Mouse (Mus musculus) ES-E14 (cell line): ENCODE measurements around the gene Sertad1. TPM values are rescaled to one million over a fixed set of nuclear protein-coding genes. Genes with fewer than 3 reads are reported as not detected.

ENCODE experiments used
- DNase-seq: peaks from one replicate; pipeline ENCODE4 v3.0.0-alpha.2; 2013; ENCODE audit warnings: low read depth, low spot score
- H3K27ac ChIP-seq: 2 replicates; pipeline ENCODE4 v1.5.1; 2012; ENCODE audit warnings: low read depth, mild to moderate bottlenecking, low read length, moderate library complexity, mixed read lengths; ENCODE audit not compliant: poor library complexity, insufficient read depth, severe bottlenecking
- H3K36me3 ChIP-seq: 2 replicates; pipeline ENCODE4 v1.6.1; 2012; ENCODE audit warnings: mild to moderate bottlenecking, low read length, moderate library complexity, mixed read lengths; ENCODE audit not compliant: control insufficient read depth, poor library complexity, insufficient read depth, severe bottlenecking
- H3K4me1 ChIP-seq, 2 experiments: fragments of 150-350 bp in 1 of 2; sonication (generic) in 1 of 2; 2 replicates each; pipeline ENCODE4 v1.6.1; 2012; ENCODE audit warnings: low read length in 2 of 2, mild to moderate bottlenecking in 1 of 2, mixed read lengths in 1 of 2; ENCODE audit not compliant: control insufficient read depth in 2 of 2, insufficient read depth in 2 of 2, poor library complexity in 1 of 2
- H3K4me3 ChIP-seq, 2 experiments: fragments of 150-350 bp in 1 of 2; sonication (generic) in 1 of 2; 2 replicates each; pipeline ENCODE4 v1.5.1; 2012; ENCODE audit warnings: low read length in 2 of 2, low read depth in 1 of 2, mild to moderate bottlenecking in 1 of 2, mixed read lengths in 1 of 2; ENCODE audit not compliant: insufficient read depth in 1 of 2, poor library complexity in 1 of 2, severe bottlenecking in 1 of 2
- H3K9ac ChIP-seq: 2 replicates; pipeline ENCODE4 v1.6.1; 2012; ENCODE audit warnings: low read depth, mild to moderate bottlenecking, low read length, mixed read lengths; ENCODE audit not compliant: poor library complexity, insufficient read depth, severe bottlenecking
- H3K9me3 ChIP-seq: fragments of 150-350 bp; sonication (generic); 2 replicates; pipeline ENCODE4 v1.6.1; 2012; ENCODE audit warnings: low read depth, mild to moderate bottlenecking, low read length; ENCODE audit not compliant: control insufficient read depth, insufficient read depth
- CHD2 ChIP-seq: IDR thresholded peaks from 2 replicates; pipeline ENCODE4 v1.6.1; 2014; ENCODE audit warnings: mild to moderate bottlenecking, low read depth, low read length, inconsistent platforms
- HCFC1 ChIP-seq: IDR thresholded peaks from 2 replicates; pipeline ENCODE4 v1.6.1; 2012; ENCODE audit warnings: low read length, inconsistent platforms, borderline replicate concordance; ENCODE audit not compliant: insufficient read depth
- MAFK ChIP-seq: IDR thresholded peaks from 2 replicates; pipeline ENCODE4 v1.6.1; 2014; ENCODE audit warnings: mild to moderate bottlenecking, low read depth, low read length, inconsistent platforms; ENCODE audit not compliant: insufficient read depth
- ZC3H11A ChIP-seq: IDR thresholded peaks from 2 replicates; pipeline ENCODE4 v1.6.1; 2012; ENCODE audit warnings: low read depth, mild to moderate bottlenecking, inconsistent platforms, low read length, borderline replicate concordance
- ZNF384 ChIP-seq: IDR thresholded peaks from 2 replicates; pipeline ENCODE4 v1.6.1; 2012; ENCODE audit warnings: low read depth, low read length, inconsistent platforms
- in situ Hi-C, 2 experiments: fragments of 600-800 bp; cut with MboI; formaldehyde crosslinking; loops; one replicate each; pipeline ENCODE4 v1.15.1; 2025; ENCODE audit warnings: low sequenced_read_pairs in 2 of 2, inconsistent platforms in 1 of 2; ENCODE audit not compliant: unreplicated experiment in 2 of 2
- total RNA-seq: library from RNA; depleted of rRNA; stranded (reverse); fragments of 300-350 nt; gene quantifications from 2 replicates; pipeline ENCODE4 v1.2.3, GENCODE M21; 2012; rRNA removed

Gene Sertad1
- total RNA-seq: 13.1 and 25.1 TPM in 2 replicates

GRCm38 (mm10) chr7:27486770-27487697 is at the start of gene Sertad1:
TSS of gene Sertad1 (plus strand) at chr7:27486910.
- Histone ChIP-seq H3K9me3 (no peaks in the 10 kb centered on the region), H3K9ac (peak within 1 kb of the TSS; percentile 89), H3K36me3 (peaks cover 8% of the 10 kb centered on the region), H3K4me3 (peak within 1 kb of the TSS; percentile 84 to 91), H3K27ac (peak within 1 kb of the TSS; percentile 90), H3K4me1 (peaks cover 2 to 26% of the 10 kb centered on the region in 2 experiments; a peak in 3 of 4 replicates)
- TF ChIP-seq ZC3H11A (no peak), MAFK (no peak), ZNF384 (no peak), CHD2 (peak; percentile 68; the same call in 1 of the 2 replicates), HCFC1 (peak; percentile 66; the same call in 1 of the 2 replicates)
- in situ Hi-C loops: no loop called here
- DNase-seq: peak; percentile 99

GRCm38 (mm10) chr7:27437544-27437943 is 49.2 kb upstream of the Sertad1 start:
- Histone ChIP-seq H3K9ac (no peak overlapping the region), H3K4me3 (no peak overlapping the region), H3K4me1 (peaks cover 0 to 12% of the 10 kb centered on the region in 2 experiments; a peak in 1 of 4 replicates), H3K9me3 (no peaks in the 10 kb centered on the region), H3K36me3 (no peaks in the 10 kb centered on the region), H3K27ac (no peak overlapping the region)
- TF ChIP-seq ZC3H11A: no peak
- no peak for TF ChIP-seq HCFC1
- TF ChIP-seq MAFK: no peak
- TF ChIP-seq CHD2: no peak
- no peak for TF ChIP-seq ZNF384
- peak; percentile 63 for DNase-seq
- in situ Hi-C loops: no loop called here

GRCm38 (mm10) chr7:27440014-27440413 is 46.7 kb upstream of the Sertad1 start:
- Histone ChIP-seq H3K4me1 (peaks cover 0 to 5% of the 10 kb centered on the region in 2 experiments; a peak in 1 of 4 replicates), H3K4me3 (no peak overlapping the region), H3K36me3 (no peaks in the 10 kb centered on the region), H3K9ac (no peak overlapping the region), H3K27ac (no peak overlapping the region), H3K9me3 (no peaks in the 10 kb centered on the region)
- in situ Hi-C loops: no loop called here
- DNase-seq: no peak
- TF ChIP-seq ZNF384: peak; percentile 49; the same call in 1 of the 2 replicates
- no peak for TF ChIP-seq HCFC1

DNA sequence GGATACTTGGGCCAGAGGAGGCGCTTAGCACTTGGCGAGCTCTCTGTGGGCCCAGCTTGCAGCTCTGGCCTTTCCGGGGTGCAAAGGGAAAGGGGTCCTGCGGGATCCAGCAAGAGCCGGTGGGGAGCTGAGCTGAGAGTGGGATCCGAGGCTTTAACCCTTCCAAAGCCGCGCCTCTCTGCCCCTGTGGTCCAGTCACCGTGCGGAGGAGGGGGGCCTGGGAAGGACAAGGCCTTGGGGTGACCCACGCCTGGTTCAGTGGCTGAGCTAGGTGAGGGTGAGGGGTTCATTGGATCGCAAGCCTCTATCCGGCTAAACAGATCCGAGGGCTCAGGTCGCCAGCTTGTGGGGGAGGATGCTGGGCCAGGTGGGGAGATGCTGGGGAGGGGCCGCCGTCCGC is 40.7 kb upstream of the Sertad1 start:
- Histone ChIP-seq H3K27ac (no peak overlapping the region), H3K9me3 (no peaks in the 10 kb centered on the region), H3K9ac (peak overlapping the region; percentile 65), H3K4me3 (peak overlapping the region; percentile 64 to 74), H3K4me1 (peaks cover 0 to 9% of the 10 kb centered on the region in 2 experiments; a peak in 1 of 4 replicates), H3K36me3 (no peaks in the 10 kb centered on the region)
- TF ChIP-seq ZNF384 (no peak), HCFC1 (no peak), MAFK (no peak), ZC3H11A (no peak)
- DNase-seq: no peak
- in situ Hi-C loops: no loop called here
